Mouse (Mus musculus): ENCODE results near the gene Nanos3.

- TF ChIP-seq CTCF (conservative IDR thresholded peaks at IDR 0.05; ENCODE audit: low read length) (no peak), POU5F1 (IDR thresholded peaks at IDR 0.05; ENCODE audit: borderline replicate concordance, low read length) (no peak), NANOG (IDR thresholded peaks at IDR 0.05; ENCODE audit: borderline replicate concordance, low read length) (no peak)
These were observed 16.7 kb upstream of the Nanos3 start for GRCm38 (mm10) chr8:84201545-84202245.

Measured in E14TG2a.4 (cell line).